Mouse (Mus musculus) brain, embryonic 18.5 days (tissue): ENCODE data around the gene Ak7.
A peak's percentile ranks its signal among the peaks of the same experiment; 100 is the strongest.

Source experiments
- DNase-seq: peaks from one replicate; pipeline ENCODE4 v3.0.0-alpha.2; 2012; ENCODE audit warnings: low read depth, low spot score

Gene Ak7

GRCm38 (mm10) chr12:105727964-105728363 lies 22.2 kb downstream of the Ak7 start:
- no peak for DNase-seq

- DNase-seq: no peak
Observed at GRCm38 (mm10) chr12:105730851-105731460, 25.2 kb downstream of the Ak7 start.

- no peak for DNase-seq
Observed at GRCm38 (mm10) chr12:105733370-105734159, 27.8 kb downstream of the Ak7 start.

GRCm38 (mm10) chr12:105735226-105735888 lies 29.6 kb downstream of the Ak7 start:
- DNase-seq: no peak

- DNase-seq: no peak
Observed at GRCm38 (mm10) chr12:105735889-105736251, 30.1 kb downstream of the Ak7 start.

GRCm38 (mm10) chr12:105738316-105739096 lies 32.7 kb downstream of the Ak7 start:
- no peak for DNase-seq

- no peak for DNase-seq
Observed at GRCm38 (mm10) chr12:105739656-105740055, 33.9 kb downstream of the Ak7 start.

GRCm38 (mm10) chr12:105748114-105748513 lies 42.3 kb downstream of the Ak7 start:
- no peak for DNase-seq

GRCm38 (mm10) chr12:105753813-105754212 lies 48.0 kb downstream of the Ak7 start:
- no peak for DNase-seq

- no peak for DNase-seq
Observed at GRCm38 (mm10) chr12:105757816-105758497, 52.2 kb downstream of the Ak7 start.

- no peak for DNase-seq
Observed at GRCm38 (mm10) chr12:105758911-105759310, 53.1 kb downstream of the Ak7 start.

GRCm38 (mm10) chr12:105759849-105760478 lies 54.2 kb downstream of the Ak7 start:
- DNase-seq: no peak

GRCm38 (mm10) chr12:105761171-105761570 lies 55.4 kb downstream of the Ak7 start:
- DNase-seq: no peak

- DNase-seq: no peak
Observed at GRCm38 (mm10) chr12:105761629-105762028, 55.9 kb downstream of the Ak7 start.

GRCm38 (mm10) chr12:105769700-105770099 lies 63.9 kb downstream of the Ak7 start:
- no peak for DNase-seq

- DNase-seq: no peak
Observed at GRCm38 (mm10) chr12:105774871-105775270, 69.1 kb downstream of the Ak7 start.

- DNase-seq: no peak
Observed at GRCm38 (mm10) chr12:105777651-105778050, 71.9 kb downstream of the Ak7 start.

- peak; percentile 88 for DNase-seq
Observed at GRCm38 (mm10) chr12:105784196-105784999, 78.6 kb downstream of the Ak7 start, which contains the start of gene Papola. Papola (plus strand) TSS chr12:105784694.

- DNase-seq: no peak
Observed at GRCm38 (mm10) chr12:105785000-105785774, 79.4 kb downstream of the Ak7 start.
